Mouse (Mus musculus): ENCODE results near the gene Tmem51. TPM values are rescaled to one million over a fixed set of nuclear protein-coding genes. Genes with fewer than 3 reads are reported as not detected.
"Not testable (repeated sequence)": the region's sequence is repeated elsewhere in the genome, so short reads cannot be mapped to it uniquely, and the experiment has no call there.

Gene Tmem51
- total RNA-seq, 2 experiments from 2014 or later: 1.1 TPM; not detected in 1

GRCm38 (mm10) chr4:142061485-142062240 is 22.4 kb downstream of the Tmem51 start:
- no peak for ATAC-seq (replicated peaks; ENCODE audit: poor library complexity, severe bottlenecking)

DNA sequence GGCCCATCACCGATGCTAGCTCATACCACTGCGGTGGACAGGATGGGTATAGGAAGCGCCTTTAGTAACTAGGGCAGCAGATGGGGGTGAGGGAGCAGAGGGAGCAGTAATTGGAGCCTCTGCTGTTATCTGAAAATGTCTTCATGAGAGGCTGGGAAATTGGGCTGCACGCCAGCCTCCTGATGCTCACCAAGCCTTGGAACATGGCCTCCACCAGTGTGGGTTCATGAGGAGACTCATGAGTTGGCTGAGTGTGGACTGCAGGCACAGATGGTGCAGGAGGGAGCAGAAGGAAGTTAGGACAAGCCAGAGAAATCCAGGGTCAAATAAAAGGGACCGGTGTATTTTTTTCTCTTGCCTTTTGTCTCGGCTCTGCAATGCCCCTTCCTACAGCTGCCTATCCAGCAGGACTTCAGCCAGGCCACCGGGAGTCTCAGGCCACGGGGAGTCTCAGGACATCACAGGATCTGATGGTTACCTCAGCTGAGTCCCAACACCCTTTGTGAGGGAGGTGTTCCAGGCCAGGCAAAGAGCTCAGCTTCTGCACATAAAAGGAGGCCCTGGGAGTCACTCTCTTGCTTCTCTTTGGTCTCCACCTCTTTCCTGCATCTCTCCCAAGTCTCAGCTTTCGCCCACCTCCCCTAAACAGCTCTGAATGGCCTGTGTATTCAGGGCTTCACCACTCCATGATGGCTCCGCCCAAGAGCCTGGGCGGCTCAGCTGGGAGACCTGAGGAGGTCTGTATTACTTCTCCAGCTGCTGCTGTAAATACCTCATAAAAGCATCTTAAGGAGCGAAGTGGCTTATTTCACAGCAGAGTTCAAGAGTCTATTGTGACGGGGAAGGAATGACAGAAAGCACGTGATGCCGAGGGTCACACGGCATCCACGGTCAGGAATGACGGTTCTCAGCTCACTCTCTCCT is 23.4 kb downstream of the Tmem51 start:
- no peak for ATAC-seq (replicated peaks; ENCODE audit: poor library complexity, severe bottlenecking)

DNA sequence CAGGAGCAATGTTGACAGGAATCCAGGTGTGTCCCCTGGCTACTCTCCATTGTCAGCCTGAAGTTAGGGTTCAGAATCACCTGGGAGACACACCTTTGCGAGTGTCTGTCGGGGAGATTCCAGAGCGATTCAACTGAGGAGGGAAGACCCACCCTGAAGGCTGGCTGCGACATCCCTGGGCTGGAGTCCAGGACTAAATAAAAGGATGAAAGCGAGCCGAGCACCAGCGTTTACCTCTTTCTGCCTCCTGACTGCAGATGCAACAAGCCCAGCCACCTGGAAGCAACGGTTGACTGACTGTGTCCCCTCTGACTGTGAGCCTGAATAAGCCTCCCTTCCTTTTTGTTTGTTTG is 24.3 kb downstream of the Tmem51 start:
- no peak for ATAC-seq (replicated peaks; ENCODE audit: poor library complexity, severe bottlenecking)

DNA sequence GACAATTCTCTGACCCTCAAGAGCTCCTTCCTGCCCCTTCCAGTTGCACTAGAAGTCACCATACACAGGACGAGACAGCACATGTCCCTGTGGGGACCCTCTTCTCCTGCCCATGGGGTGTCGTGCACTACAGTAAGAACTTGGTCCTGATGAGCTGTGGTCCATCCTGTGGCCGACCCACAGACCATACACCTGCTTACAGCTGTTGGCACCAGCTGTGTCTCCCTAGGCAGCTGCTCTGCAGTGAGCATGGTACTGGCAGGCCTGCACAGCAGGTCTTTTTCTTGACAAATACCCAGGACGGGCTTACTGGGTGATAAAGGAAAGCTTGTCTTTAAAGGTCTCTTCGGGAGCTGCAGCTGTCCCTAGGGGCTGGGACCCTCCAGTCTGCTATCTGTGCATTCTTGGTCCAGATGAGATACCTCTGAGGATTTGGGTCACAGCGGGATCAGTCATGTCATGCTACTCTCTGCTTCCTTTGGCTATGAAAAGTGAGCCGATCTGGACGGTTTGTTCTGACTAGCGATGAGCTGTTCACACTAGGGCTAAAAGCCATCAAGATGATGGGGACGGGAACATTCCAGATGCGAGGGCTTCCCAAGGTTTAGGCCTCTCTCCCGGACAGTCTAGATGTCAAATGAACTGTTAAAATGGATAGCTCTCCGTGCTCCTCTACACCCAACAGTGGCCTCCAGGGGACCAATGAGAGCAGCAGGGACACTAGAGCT is 24.8 kb downstream of the Tmem51 start:
- ATAC-seq (replicated peaks; ENCODE audit: poor library complexity, severe bottlenecking): no peak

GRCm38 (mm10) chr4:142057529-142058216 is 26.4 kb downstream of the Tmem51 start:
- no peak for ATAC-seq (replicated peaks; ENCODE audit: poor library complexity, severe bottlenecking)

DNA sequence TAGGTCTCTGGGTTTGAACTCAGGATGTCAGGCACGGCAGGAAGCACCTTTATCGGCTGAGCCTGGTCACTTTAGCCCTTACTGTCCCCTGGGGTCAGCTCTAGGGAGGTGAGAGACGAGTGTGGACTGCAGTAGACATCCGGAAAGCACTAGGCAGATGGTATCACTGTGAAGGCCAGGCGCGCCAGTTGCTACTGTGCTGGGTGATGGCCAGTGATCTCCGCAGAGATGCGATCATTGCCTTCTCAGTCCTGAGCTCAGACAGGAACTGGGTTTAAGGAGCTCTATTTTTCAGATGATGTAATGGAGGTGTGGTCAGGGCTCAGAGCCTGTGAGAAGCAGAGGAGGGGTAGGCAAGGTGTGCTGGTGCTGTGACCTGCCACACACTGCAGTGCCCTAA is 28.5 kb downstream of the Tmem51 start:
- ATAC-seq (replicated peaks; ENCODE audit: poor library complexity, severe bottlenecking): no peak

DNA sequence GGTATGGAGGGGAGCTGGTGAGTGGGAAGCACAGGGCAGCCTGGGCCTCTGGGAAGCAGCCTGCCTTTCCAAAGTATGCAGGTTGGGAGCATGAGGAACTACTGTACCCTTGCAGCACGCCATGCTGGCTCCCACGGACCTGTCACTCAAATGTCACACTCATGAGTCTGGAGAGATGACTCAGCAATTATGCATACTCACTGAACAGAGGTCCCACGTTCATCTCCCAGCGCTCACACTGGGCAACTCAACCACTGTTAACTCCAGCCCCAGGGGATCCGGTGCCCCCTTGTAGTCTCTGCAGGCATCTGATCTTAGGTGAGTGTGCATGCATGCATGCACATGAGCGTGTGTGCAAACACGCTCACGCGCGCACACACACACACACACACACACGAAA is 29.5 kb downstream of the Tmem51 start:
- ATAC-seq (replicated peaks; ENCODE audit: poor library complexity, severe bottlenecking): peak; percentile 56

- 0 out of 2 replicates have a peak, but pooled peaks have one; percentile 18 for ATAC-seq (replicated peaks; ENCODE audit: poor library complexity, severe bottlenecking)
These were observed 30.2 kb downstream of the Tmem51 start for GRCm38 (mm10) chr4:142053661-142054448.

- peak; percentile 50 for ATAC-seq (replicated peaks; ENCODE audit: poor library complexity, severe bottlenecking)
These were observed 30.8 kb downstream of the Tmem51 start for GRCm38 (mm10) chr4:142053261-142053660.

GRCm38 (mm10) chr4:142052391-142053132 is 31.5 kb downstream of the Tmem51 start:
- no peak for ATAC-seq (replicated peaks; ENCODE audit: poor library complexity, severe bottlenecking)

GRCm38 (mm10) chr4:142051883-142052282 is 32.2 kb downstream of the Tmem51 start:
- ATAC-seq (replicated peaks; ENCODE audit: poor library complexity, severe bottlenecking): not testable (repeated sequence)

DNA sequence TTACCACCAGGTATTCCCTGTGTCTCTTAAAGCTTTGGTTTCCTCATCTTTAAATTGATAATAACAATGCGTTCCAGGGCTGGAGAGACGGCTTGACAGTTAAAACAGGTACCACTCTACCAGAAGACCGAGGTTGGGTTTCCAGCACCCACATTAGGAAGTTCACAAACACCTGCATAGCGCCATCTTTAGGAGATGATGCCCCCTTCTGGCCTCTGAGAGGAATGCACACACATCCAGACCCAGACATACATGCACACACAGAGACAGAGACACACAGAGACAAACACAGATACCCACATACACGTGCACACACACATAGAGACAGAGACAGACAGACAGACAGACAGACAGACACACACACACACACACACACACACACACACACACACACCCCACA is 34.1 kb downstream of the Tmem51 start:
- ATAC-seq (replicated peaks; ENCODE audit: poor library complexity, severe bottlenecking): no peak

- no peak for ATAC-seq (replicated peaks; ENCODE audit: poor library complexity, severe bottlenecking)
These were observed 35.7 kb downstream of the Tmem51 start for GRCm38 (mm10) chr4:142048391-142048790.

DNA sequence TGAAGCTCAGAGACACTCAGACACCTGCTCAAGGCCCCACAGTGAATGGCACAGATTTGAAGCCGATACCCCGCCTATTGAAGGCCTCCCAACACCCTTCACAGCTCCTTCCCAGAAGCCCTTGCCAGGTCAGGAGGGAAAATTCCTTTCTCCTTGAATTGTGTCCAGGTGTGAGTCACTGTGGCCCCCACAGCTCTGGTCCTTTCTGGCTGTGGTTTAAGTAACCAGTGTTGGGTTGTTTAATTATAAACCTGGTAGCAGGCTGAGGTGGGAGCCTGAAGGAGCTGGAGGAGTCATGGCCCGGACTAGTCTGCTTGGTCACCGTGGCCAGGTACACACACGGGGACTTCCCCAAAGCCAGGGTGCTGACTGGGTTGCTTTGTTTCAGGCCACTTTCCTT is 37.1 kb downstream of the Tmem51 start:
- no peak for ATAC-seq (replicated peaks; ENCODE audit: poor library complexity, severe bottlenecking)

DNA sequence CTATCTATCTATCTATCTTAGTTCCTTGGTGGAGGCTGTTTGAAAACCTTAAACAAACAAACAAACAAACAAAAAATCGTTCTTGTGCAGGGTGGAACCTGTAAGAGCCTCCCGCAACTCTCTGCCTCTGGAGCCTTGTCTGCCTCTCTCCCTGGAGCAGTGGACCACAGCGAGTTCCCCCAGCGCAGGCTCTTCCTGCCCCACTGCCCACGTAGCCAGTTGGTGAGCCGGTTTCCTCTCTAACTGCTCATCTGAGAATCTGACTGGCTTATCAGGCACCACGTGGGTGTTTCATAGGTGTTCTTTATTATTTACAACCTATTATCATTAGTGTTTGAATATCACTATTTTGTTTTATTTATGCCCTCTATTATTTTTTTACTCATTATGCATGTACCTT is 37.6 kb downstream of the Tmem51 start:
- ATAC-seq (replicated peaks; ENCODE audit: poor library complexity, severe bottlenecking): no peak

DNA sequence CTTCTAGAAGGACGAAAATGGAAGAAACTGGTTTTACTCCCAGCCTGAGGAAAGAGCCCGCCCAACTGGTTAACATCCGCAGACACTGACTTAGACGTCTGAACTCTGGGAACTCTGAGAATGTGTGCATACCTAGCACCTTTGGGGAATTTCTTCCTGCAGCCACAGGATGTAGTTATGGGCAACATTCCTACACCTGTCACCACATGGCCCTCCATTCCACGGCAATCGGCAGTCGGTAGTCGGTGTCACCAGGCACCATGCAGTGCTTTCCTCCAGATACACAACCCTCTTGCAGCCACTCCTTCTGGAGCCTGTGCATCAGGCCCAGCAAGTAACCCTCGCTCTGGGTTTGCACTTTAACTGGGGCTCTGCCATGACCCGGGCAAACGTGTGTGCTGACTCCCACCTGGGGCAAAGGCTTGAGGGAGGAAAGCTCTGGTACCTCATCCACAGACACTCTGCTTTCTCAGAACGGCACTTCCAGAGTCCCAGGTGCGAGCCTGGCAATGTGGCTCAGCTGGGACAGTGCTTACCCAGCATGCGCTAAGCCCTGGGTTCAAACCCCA is 38.4 kb downstream of the Tmem51 start:
- ATAC-seq (replicated peaks; ENCODE audit: poor library complexity, severe bottlenecking): no peak

GRCm38 (mm10) chr4:142044452-142044851 is 39.7 kb downstream of the Tmem51 start:
- no peak for ATAC-seq (replicated peaks; ENCODE audit: poor library complexity, severe bottlenecking)

- ATAC-seq (replicated peaks; ENCODE audit: poor library complexity, severe bottlenecking): no peak
These were observed 44.3 kb downstream of the Tmem51 start for GRCm38 (mm10) chr4:142039662-142040353.

Measured in granulocyte monocyte progenitor cell, adult 5-6 weeks (primary cell).